Mouse (Mus musculus) layer of hippocampus, postnatal 25 days (tissue): Measurements from ENCODE around the gene Mapkbp1. TPM values are rescaled to one million over a fixed set of nuclear protein-coding genes. Genes with fewer than 3 reads are reported as not detected.

Experiments
- microRNA-seq, 2 experiments: library from miRNA; unstranded; fragments of <30 nt; microRNA quantifications; one replicate each; pipeline ENCODE4 v1.2.0; 2021
- total RNA-seq, 2 experiments: library from RNA; stranded (reverse); gene quantifications; 2 replicates each; pipeline ENCODE4 v1.2.3; 2021

Mapkbp1 gene
- total RNA-seq, 2 experiments from 2014 or later, result 41.3 to 51.0 TPM

Small RNAs within 50 kb of the gene (microRNA-seq; reads per million reads assigned to microRNA genes)
- 0 to 0.37 reads per million in 2 experiments for gene Mir7665

Other genes with a start within 250 kb of the Mapkbp1 start
- gene Itpka, start 230.4 kb upstream of the Mapkbp1 start, total RNA-seq, result 100 to 1,000 TPM; 283 to 285 TPM
- 10 to 100 TPM; 10.5 to 12.9 TPM for gene Ltk, start 212.3 kb upstream of the Mapkbp1 start, total RNA-seq
- 10 to 100 TPM; 18.4 to 19.7 TPM for gene Rpap1, start 185.2 kb upstream of the Mapkbp1 start, total RNA-seq
- 10 to 100 TPM; 87.0 to 88.2 TPM for gene Tyro3, start 175.0 kb upstream of the Mapkbp1 start, total RNA-seq
- gene Mga, start 75.5 kb upstream of the Mapkbp1 start, total RNA-seq, result 10 to 100 TPM; 57.4 to 70.3 TPM
- 1 to 10 TPM; 4.2 to 5.3 TPM for gene Jmjd7, start 54.8 kb downstream of the Mapkbp1 start, total RNA-seq
- 1 to 10 TPM; 1.5 to 2.1 TPM for gene Gm28042, start 54.8 kb downstream of the Mapkbp1 start, total RNA-seq
- 1 to 10 TPM; 3.3 TPM for gene Pla2g4b, start 60.7 kb downstream of the Mapkbp1 start, total RNA-seq
- 1 to 10 TPM; 5.3 to 5.6 TPM for gene Ehd4, start 181.9 kb downstream of the Mapkbp1 start, total RNA-seq